Mouse (Mus musculus) right cerebral cortex, postnatal 4 days (tissue): ENCODE measurements around the gene Zfp462.

Experiments
- DNase-seq: peaks from one replicate; pipeline ENCODE4 v3.0.0-alpha.2; 2022

The Zfp462 gene

GRCm38 (mm10) chr4:55124126-55124525 is 179.3 kb downstream of the Zfp462 start:
- DNase-seq: no peak

- no peak for DNase-seq
Measured at GRCm38 (mm10) chr4:55125048-55125737, 180.3 kb downstream of the Zfp462 start.

GRCm38 (mm10) chr4:55125738-55126054 is 180.8 kb downstream of the Zfp462 start:
- DNase-seq: no peak

GRCm38 (mm10) chr4:55127228-55127901 is 182.5 kb downstream of the Zfp462 start:
- DNase-seq: no peak

DNA sequence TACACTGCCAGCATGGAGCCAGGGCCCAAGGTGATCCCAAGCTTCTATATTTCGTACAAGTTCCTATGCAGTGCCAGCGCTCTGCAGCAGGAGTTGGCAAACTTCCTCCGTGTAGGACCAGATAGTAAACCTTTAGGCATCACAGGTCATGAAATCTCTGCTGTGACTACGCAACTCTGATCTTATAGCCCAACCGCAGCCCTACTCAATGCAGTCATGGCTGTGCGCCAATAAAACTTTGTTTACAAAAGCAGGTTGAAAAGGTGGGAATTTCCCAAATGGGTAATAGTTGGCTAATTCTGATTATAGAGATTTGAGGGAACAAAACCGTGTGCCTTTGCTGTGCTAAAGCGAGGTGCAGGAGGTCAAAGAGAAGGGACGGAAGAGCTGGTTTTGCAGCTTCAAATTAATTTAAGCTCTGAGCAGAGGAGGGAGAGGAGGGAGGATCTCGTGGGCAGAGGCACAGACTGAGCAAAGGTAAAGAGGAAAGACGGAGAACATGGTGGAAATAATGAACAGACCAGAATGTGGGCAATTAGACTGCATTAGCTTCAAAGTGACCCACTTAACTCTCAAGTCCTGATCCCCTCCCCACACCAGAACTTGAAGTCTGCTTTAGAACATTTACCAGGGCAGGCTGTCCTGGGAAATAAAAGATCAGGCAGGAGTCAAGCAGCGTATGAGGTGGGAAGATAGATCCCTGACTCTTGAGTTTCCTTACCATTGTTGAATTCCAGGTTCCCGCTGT is 183.4 kb downstream of the Zfp462 start:
- DNase-seq: no peak
